Mouse (Mus musculus) erythroblast, adult 5-6 weeks (primary cell): ENCODE measurements around the gene Ryr2. TPM values are rescaled to one million over a fixed set of nuclear protein-coding genes. Genes with fewer than 3 reads are reported as not detected.

Experiments used
- total RNA-seq, 2 experiments: library from RNA; stranded (forward) in 1 of 2; stranded (reverse) in 1 of 2; fragments of 150-400 nt in 1 of 2; fragments of 200-764, 138-1000 nt in 1 of 2; gene quantifications; 2 replicates each; pipeline versions ENCODE4 v1.2.3 to v1.2.4; 2015 to 2017; ENCODE audit warnings: low replicate concordance in 2 of 2

The Ryr2 gene
- total RNA-seq, 2 experiments from 2014 or later: not detected

Other genes starting within 250 kb of the Ryr2 start
- gene Mtr, start 151.2 kb upstream of the Ryr2 start, total RNA-seq (2015; ENCODE audit: low replicate concordance): 6.3 and 8.6 TPM in 2 replicates
- gene Mtr, start 151.2 kb upstream of the Ryr2 start, total RNA-seq (2017; ENCODE audit: low replicate concordance): 13.0 and 15.8 TPM in 2 replicates
- not detected in 2 replicates for gene Actn2, start 233.8 kb upstream of the Ryr2 start, total RNA-seq (2015; ENCODE audit: low replicate concordance)
- not detected in 2 replicates for gene Actn2, start 233.8 kb upstream of the Ryr2 start, total RNA-seq (2017; ENCODE audit: low replicate concordance)